ENCODE assay signal across 21 mouse cellular contexts in genomic region chr11:19767316-19767715, GRCm38 (mm10).
DNase-seq lines count a peak whose midpoint lies in the region; TF ChIP-seq lines count a peak whose summit lies in the region.
"Had no signal": no experiment of that assay in that cellular context is flagged by ENCODE, and none has a peak within 500 bp of the region (broad histone marks: within the 10 kb centered on the region; RNA-seq: fewer than 3 reads in every experiment).

No protein-coding gene starts in this region.

- no peak overlapping the region for H3K27ac ChIP-seq in cerebellum, adult 2 months (ENCODE audit: insufficient read depth, low read length)
- H3K27ac ChIP-seq in forebrain, embryonic 10.5 days, result no peak overlapping the region
- H3K27ac ChIP-seq: forebrain, embryonic 12.5 days; forebrain, embryonic 15.5 days; heart, adult 2 months; heart, embryonic 10.5 days; heart, embryonic 13.5 days; hindbrain, embryonic 12.5 days; hindbrain, embryonic 15.5 days had no signal

- peaks cover 10% of the 10 kb centered on the region for H3K4me1 ChIP-seq in cerebellum, adult 2 months (ENCODE audit: control insufficient read depth, insufficient read depth, low read length)
- no peaks in the 10 kb centered on the region for H3K4me1 ChIP-seq in lung, adult 2 months (ENCODE audit: control insufficient read depth, insufficient read depth, low read length)
- H3K4me1 ChIP-seq in forebrain, embryonic 10.5 days, result peaks cover 20% of the 10 kb centered on the region
- H3K4me1 ChIP-seq: heart, embryonic 13.5 days; hindbrain, embryonic 15.5 days had no signal

- 76% methylated on average over 5 of the region's 5 CpGs for WGBS in cerebellum, adult 2 months
- 74% methylated on average over 5 of the region's 5 CpGs for WGBS in lung, adult 2 months
- 84% methylated on average over 5 of the region's 5 CpGs for WGBS in forebrain, embryonic 10.5 days

- H3K9me3 ChIP-seq in forebrain, embryonic 10.5 days, result no peaks in the 10 kb centered on the region
- H3K9me3 ChIP-seq: forebrain, embryonic 12.5 days; forebrain, embryonic 15.5 days; heart, embryonic 10.5 days; heart, embryonic 13.5 days; hindbrain, embryonic 12.5 days; hindbrain, embryonic 15.5 days had no signal

- H3K4me3 ChIP-seq in cerebellum, adult 2 months (replicated peaks; ENCODE audit: insufficient read depth, low read depth, low read length), result no peak overlapping the region
- no peak overlapping the region for H3K4me3 ChIP-seq in lung, adult 2 months (replicated peaks; ENCODE audit: extremely low read depth, low read depth, low read length)
- H3K4me3 ChIP-seq in forebrain, embryonic 10.5 days, result no peak overlapping the region
- H3K4me3 ChIP-seq: forebrain, embryonic 12.5 days; forebrain, embryonic 15.5 days; heart, adult 2 months; heart, embryonic 10.5 days; heart, embryonic 13.5 days; hindbrain, embryonic 12.5 days; hindbrain, embryonic 15.5 days had no signal

- no peak for TF ChIP-seq CTCF in cerebellum, adult 2 months (IDR thresholded peaks at IDR 0.05; ENCODE audit: borderline replicate concordance, insufficient read depth, low read depth, low read length)
- no peak for TF ChIP-seq CTCF in lung, adult 2 months (IDR thresholded peaks at IDR 0.05; ENCODE audit: insufficient read depth, low read length)
- TF ChIP-seq CTCF in brain, embryonic 14.5 days (IDR thresholded peaks at IDR 0.05; ENCODE audit: borderline replicate concordance, extremely low read depth, insufficient read depth, insufficient read length), result no peak

- intact Hi-C loops in heart, postnatal 36 days (cut with DNase I), result loop anchor here (10.0 kb wide), 1 partner anchor 1913 kb away; no protein-coding TSS in a partner anchor

- no peaks in the 10 kb centered on the region for H3K36me3 ChIP-seq in forebrain, embryonic 10.5 days (replicated peaks)
- H3K36me3 ChIP-seq: forebrain, embryonic 12.5 days; forebrain, embryonic 15.5 days; heart, embryonic 10.5 days; heart, embryonic 13.5 days; hindbrain, embryonic 12.5 days; hindbrain, embryonic 15.5 days had no signal

- H3K27me3 ChIP-seq in cerebellum, adult 2 months (ENCODE audit: control insufficient read depth, insufficient read depth, low read length), result no peaks in the 10 kb centered on the region
- H3K27me3 ChIP-seq in forebrain, embryonic 10.5 days (ENCODE audit: poor library complexity, severe bottlenecking), result peaks cover 25% of the 10 kb centered on the region
- H3K27me3 ChIP-seq: heart, embryonic 13.5 days; hindbrain, embryonic 12.5 days; hindbrain, embryonic 15.5 days had no signal

- TF ChIP-seq POLR2A in cerebellum, adult 2 months (IDR thresholded peaks at IDR 0.05; ENCODE audit: borderline replicate concordance, insufficient read depth, low read length), result no peak
- TF ChIP-seq POLR2A in lung, adult 2 months (IDR thresholded peaks at IDR 0.05; ENCODE audit: borderline replicate concordance, extremely low read depth, low read depth, low read length), result no peak
- no peak for TF ChIP-seq POLR2A in brain, embryonic 14.5 days (IDR thresholded peaks at IDR 0.05; ENCODE audit: borderline replicate concordance, extremely low read depth, insufficient read depth, insufficient read length, poor library complexity, severe bottlenecking)

- DNase-seq in cerebellum, postnatal 10 days, result peak; percentile 72 to 74
- DNase-seq in cerebellum, adult 2 months, result no peak
- peak; percentile 58 for DNase-seq in heart, adult 11 months
- no peak for DNase-seq in heart, postnatal 36 days
- DNase-seq in lung, postnatal 10 days, result peak; percentile 42
- DNase-seq in lung, adult 2 months, result no peak
- peak; percentile 56 for DNase-seq in brain, embryonic 14.5 days (ENCODE audit: low read depth)
- no peak for DNase-seq in forebrain, embryonic 10.5 days (ENCODE audit: extremely low spot score, low spot score)
- DNase-seq: adrenal gland, adult 8-10 months; adrenal gland, postnatal 25 days; cerebellum, adult 9-10 months; gastrocnemius, postnatal 25 days; heart, adult 2 months; heart, postnatal 14 days; kidney, adult 18-20 months had no signal

Comparison
In these comparisons a context has a peak if more than half of its experiments do, and no peak if none do; other contexts are left out.
1. DNase-seq: peak in cerebellum, postnatal 10 days (2 of 2), heart, adult 11 months (single experiment), lung, postnatal 10 days (single experiment) and brain, embryonic 14.5 days (single experiment); none in cerebellum, adult 2 months (0 of 2), heart, postnatal 36 days (0 of 2), lung, adult 2 months (single experiment) and forebrain, embryonic 10.5 days (single experiment).